9 mouse cellular contexts compared by ENCODE assay signal in genomic region chr11:116076836-116077235, GRCm38 (mm10). TPM values are rescaled to one million over a fixed set of nuclear protein-coding genes. Genes with fewer than 3 reads are reported as not detected.
DNase-seq lines count a peak whose midpoint lies in the region; ATAC-seq and TF ChIP-seq lines count a peak whose summit lies in the region.
"Had no signal": no experiment of that assay in that cellular context is flagged by ENCODE, and none has a peak within 500 bp of the region (broad histone marks: within the 10 kb centered on the region; RNA-seq: fewer than 3 reads in every experiment).

No protein-coding gene starts in this region.

- TF ChIP-seq EP300 in heart, postnatal 0 days (IDR thresholded peaks at IDR 0.05; ENCODE audit: low read depth): no peak
- peak; percentile 86 to 95 for TF ChIP-seq EP300 in MEL (IDR thresholded peaks at IDR 0.05; ENCODE audit: low read depth in 1 of 2, low read length in 2 of 2)

- no peak overlapping the region; the same call in 1 of the 2 replicates for H3K9ac ChIP-seq in heart, postnatal 0 days (replicated peaks; ENCODE audit: low read depth, low read length)
- H3K9ac ChIP-seq in MEL (ENCODE audit: control insufficient read depth, low read depth, low read length, poor library complexity, severe bottlenecking): peak overlapping the region; percentile 94
- H3K9ac ChIP-seq: midbrain, embryonic 12.5 days had no signal

- TF ChIP-seq RAD21 in MEL (IDR thresholded peaks at IDR 0.05; ENCODE audit: low read depth, low read length): no peak

- ATAC-seq in heart, postnatal 0 days (ENCODE audit: insufficient read depth, low read depth): no peak
- no peak for ATAC-seq in monocyte, adult 5-6 weeks (replicated peaks; ENCODE audit: insufficient number of reproducible peaks, low FRiP score, low TSS enrichment, poor library complexity, severe bottlenecking)

- TF ChIP-seq POLR2A in MEL (IDR thresholded peaks at IDR 0.05; ENCODE audit: control insufficient read depth in 1 of 2, insufficient read depth in 1 of 2, low read depth in 1 of 2, low read length in 2 of 2, poor library complexity in 1 of 2): peak; percentile 77 to 83; a peak in 3 of 4 replicates

- peak overlapping the region; percentile 10; the same call in 1 of the 2 replicates for H3K4me2 ChIP-seq in heart, postnatal 0 days (ENCODE audit: low read depth, low read length)
- H3K4me2 ChIP-seq: midbrain, embryonic 12.5 days had no signal

- no peaks in the 10 kb centered on the region for H3K4me1 ChIP-seq in heart, postnatal 0 days (ENCODE audit: control insufficient read depth, insufficient read depth)
- peaks cover 11 to 21% of the 10 kb centered on the region in 2 experiments for H3K4me1 ChIP-seq in MEL (ENCODE audit: control insufficient read depth in 1 of 2, insufficient read depth in 2 of 2, low read length in 2 of 2)
- peaks cover 53% of the 10 kb centered on the region for H3K4me1 ChIP-seq in limb, embryonic 10.5 days

- peak overlapping the region; percentile 19; the same call in 1 of the 2 replicates for H3K4me3 ChIP-seq in heart, postnatal 0 days (ENCODE audit: low read depth, low read length)
- peak overlapping the region; percentile 59 to 78 for H3K4me3 ChIP-seq in MEL (ENCODE audit: control insufficient read depth in 1 of 2, insufficient read depth in 1 of 2, low read depth in 2 of 2, low read length in 2 of 2)
- peak overlapping the region; percentile 48; the same call in 1 of the 2 replicates for H3K4me3 ChIP-seq in limb, embryonic 10.5 days
- H3K4me3 ChIP-seq: midbrain, embryonic 12.5 days had no signal

- 67% methylated on average over 7 of the region's 7 CpGs for WGBS in heart, postnatal 0 days
- WGBS in limb, embryonic 10.5 days: 91% methylated on average over 7 of the region's 7 CpGs

- H3K36me3 ChIP-seq in heart, postnatal 0 days (replicated peaks; ENCODE audit: control insufficient read depth, insufficient read depth, low read length): peaks cover 33% of the 10 kb centered on the region
- H3K36me3 ChIP-seq in MEL (ENCODE audit: control insufficient read depth in 1 of 2, insufficient read depth in 2 of 2, low read length in 2 of 2): peaks cover 0 to 21% of the 10 kb centered on the region in 2 experiments; a peak in 2 of 4 replicates
- H3K36me3 ChIP-seq in limb, embryonic 10.5 days: peaks cover 32% of the 10 kb centered on the region

- intact Hi-C loops in heart, postnatal 36 days (cut with DNase I): no loop called here

- H3K27me3 ChIP-seq in heart, postnatal 0 days (ENCODE audit: control insufficient read depth, insufficient read depth, low read length): no peaks in the 10 kb centered on the region
- no peaks in the 10 kb centered on the region for H3K27me3 ChIP-seq in MEL (ENCODE audit: control insufficient read depth in 1 of 2, insufficient read depth in 2 of 2, low read length in 2 of 2)
- no peaks in the 10 kb centered on the region for H3K27me3 ChIP-seq in limb, embryonic 10.5 days (ENCODE audit: low read depth, poor library complexity, severe bottlenecking)
- H3K27me3 ChIP-seq: midbrain, embryonic 12.5 days had no signal

- peaks cover 21% of the 10 kb centered on the region for H3K79me2 ChIP-seq in MEL (ENCODE audit: control insufficient read depth, insufficient read depth, low read length, poor library complexity)

- DNase-seq in heart, postnatal 0 days (ENCODE audit: low spot score): no peak
- no peak for DNase-seq in heart, postnatal 36 days
- peak; percentile 94 for DNase-seq in MEL (ENCODE audit: low read depth, low spot score)
- DNase-seq in limb, embryonic 10.5 days (ENCODE audit: low spot score): no peak
- peak; percentile 63 to 83 for DNase-seq in spleen, postnatal 4 days (ENCODE audit: low spot score in 2 of 2)
- DNase-seq in urinary bladder, adult 2 months (ENCODE audit: low spot score): no peak
- DNase-seq in urinary bladder, postnatal 10 days (ENCODE audit: low spot score): no peak

- H3K27ac ChIP-seq in heart, postnatal 0 days (ENCODE audit: low read depth): peak overlapping the region; percentile 13; the same call in 1 of the 2 replicates
- peak overlapping the region; percentile 97 for H3K27ac ChIP-seq in MEL (ENCODE audit: control insufficient read depth, low read depth, low read length)
- peak overlapping the region; percentile 78 for H3K27ac ChIP-seq in limb, embryonic 10.5 days

- no peaks in the 10 kb centered on the region for H3K9me3 ChIP-seq in heart, postnatal 0 days (replicated peaks; ENCODE audit: control insufficient read depth, low read length)
- H3K9me3 ChIP-seq in MEL (replicated peaks; ENCODE audit: insufficient read depth, low read length): no peaks in the 10 kb centered on the region
- H3K9me3 ChIP-seq in limb, embryonic 10.5 days (replicated peaks): no peaks in the 10 kb centered on the region
- H3K9me3 ChIP-seq: midbrain, embryonic 12.5 days had no signal

- no peak for TF ChIP-seq CTCF in heart, postnatal 0 days (IDR thresholded peaks at IDR 0.05; ENCODE audit: low read depth)
- TF ChIP-seq CTCF in MEL (IDR thresholded peaks at IDR 0.05 in 2 of 3, conservative IDR thresholded peaks at IDR 0.05 in 1 of 3; ENCODE audit: control insufficient read depth in 1 of 3, insufficient read depth in 1 of 3, low read depth in 2 of 3, low read length in 3 of 3, poor library complexity in 1 of 3, severe bottlenecking in 1 of 3): no peak

TF ChIP-seq in MEL, 35 proteins besides CTCF, POLR2A, EP300 and RAD21 (continues in another document):
- TF ChIP-seq GABPA (IDR thresholded peaks at IDR 0.05; ENCODE audit: low read depth, low read length): no peak
- TF ChIP-seq SIN3A (IDR thresholded peaks at IDR 0.05; ENCODE audit: low read length): peak; percentile 97
- 0 out of 2 replicates have a peak, but pooled peaks have one; percentile 20 for TF ChIP-seq CHD1 (IDR thresholded peaks at IDR 0.05; ENCODE audit: low read depth, low read length)
- TF ChIP-seq BHLHE40 (IDR thresholded peaks at IDR 0.05; ENCODE audit: borderline replicate concordance, low read depth, low read length): peak; percentile 55; the same call in 1 of the 2 replicates
- TF ChIP-seq SMC3 (IDR thresholded peaks at IDR 0.05; ENCODE audit: low read depth, low read length): no peak; the same call in 1 of the 2 replicates

RNA-seq across cellular contexts. Expression of gene Unc13d, which starts 0.9 kb away (rescaled TPM):
- 0.27 and 2.7 TPM in 2 replicates for total RNA-seq in heart, postnatal 0 days (2014; rRNA removed; ENCODE audit: low replicate concordance)
- 0.42 and 0.47 TPM in 2 replicates for polyA plus RNA-seq in heart, postnatal 0 days (2015; fragmentation: Nextera tagmentation; extraction: Ambion mirVana)
- total RNA-seq in heart, postnatal 36 days (2021): under 1 TPM; 0.41 to 0.42 TPM
- total RNA-seq in MEL (2012; rRNA removed): 146 and 176 TPM in 2 replicates
- 100 to 1,000 TPM in 1 of 2 experiments, not detected in 1; 115 TPM for polyA plus RNA-seq in MEL (2012; ENCODE audit: insufficient read depth in 1 of 2, insufficient read length in 2 of 2, low read depth in 1 of 2, low replicate concordance in 2 of 2, missing spikeins in 1 of 2)
- 2.4 and 3.7 TPM in 2 replicates for polyA plus RNA-seq in limb, embryonic 10.5 days (2016; fragmentation: Nextera tagmentation; extraction: Ambion mirVana)
- total RNA-seq in monocyte, adult 5-6 weeks (2017): 27.7 to 53.1 TPM (median 29.1 TPM) in 3 replicates
- polyA plus RNA-seq in urinary bladder, adult 2 months (2012; rRNA removed): 4.5 and 5.6 TPM in 2 replicates

RNA-seq across cellular contexts. Expression of gene Wbp2, which starts 10.0 kb away (rescaled TPM):
- total RNA-seq in heart, postnatal 0 days (2014; rRNA removed; ENCODE audit: low replicate concordance): 113 and 120 TPM in 2 replicates
- polyA plus RNA-seq in heart, postnatal 0 days (2015; fragmentation: Nextera tagmentation; extraction: Ambion mirVana): 106 and 117 TPM in 2 replicates
- total RNA-seq in heart, postnatal 36 days (2021): 100 to 1,000 TPM in 1 of 2 experiments, 10 to 100 TPM in 1; 97.0 to 106 TPM
- total RNA-seq in MEL (2012; rRNA removed): 16.5 and 19.4 TPM in 2 replicates
- 10 to 100 TPM in 1 of 2 experiments, not detected in 1; 75.8 TPM for polyA plus RNA-seq in MEL (2012; ENCODE audit: insufficient read depth in 1 of 2, insufficient read length in 2 of 2, low read depth in 1 of 2, low replicate concordance in 2 of 2, missing spikeins in 1 of 2)
- 54.8 and 56.9 TPM in 2 replicates for polyA plus RNA-seq in limb, embryonic 10.5 days (2016; fragmentation: Nextera tagmentation; extraction: Ambion mirVana)
- 59.0 to 73.8 TPM (median 62.7 TPM) in 3 replicates for total RNA-seq in monocyte, adult 5-6 weeks (2017)
- 119 and 147 TPM in 2 replicates for polyA plus RNA-seq in urinary bladder, adult 2 months (2012; rRNA removed)

RNA-seq across cellular contexts. Expression of gene Unk, which starts 46.7 kb away (rescaled TPM):
- 23.1 and 26.1 TPM in 2 replicates for total RNA-seq in heart, postnatal 0 days (2014; rRNA removed; ENCODE audit: low replicate concordance)
- 8.4 and 9.5 TPM in 2 replicates for polyA plus RNA-seq in heart, postnatal 0 days (2015; fragmentation: Nextera tagmentation; extraction: Ambion mirVana)
- total RNA-seq in heart, postnatal 36 days (2021): 1 to 10 TPM; 8.0 to 8.4 TPM
- 21.7 and 24.0 TPM in 2 replicates for total RNA-seq in MEL (2012; rRNA removed)
- polyA plus RNA-seq in MEL (2012; ENCODE audit: insufficient read depth in 1 of 2, insufficient read length in 2 of 2, low read depth in 1 of 2, low replicate concordance in 2 of 2, missing spikeins in 1 of 2): 10 to 100 TPM in 1 of 2 experiments, not detected in 1; 42.3 TPM
- 46.1 and 53.2 TPM in 2 replicates for polyA plus RNA-seq in limb, embryonic 10.5 days (2016; fragmentation: Nextera tagmentation; extraction: Ambion mirVana)
- total RNA-seq in monocyte, adult 5-6 weeks (2017): 8.3 to 18.3 TPM (median 11.6 TPM) in 3 replicates
- polyA plus RNA-seq in urinary bladder, adult 2 months (2012; rRNA removed): 23.3 and 23.7 TPM in 2 replicates

RNA-seq across cellular contexts. Expression of gene H3f3b, which starts 49.1 kb away (rescaled TPM):
- 365 and 410 TPM in 2 replicates for total RNA-seq in heart, postnatal 0 days (2014; rRNA removed; ENCODE audit: low replicate concordance)
- polyA plus RNA-seq in heart, postnatal 0 days (2015; fragmentation: Nextera tagmentation; extraction: Ambion mirVana): 518 and 561 TPM in 2 replicates
- 100 to 1,000 TPM; 136 to 158 TPM for total RNA-seq in heart, postnatal 36 days (2021)
- 451 and 498 TPM in 2 replicates for total RNA-seq in MEL (2012; rRNA removed)
- 100 to 1,000 TPM in 1 of 2 experiments, 10 to 100 TPM in 1; 96.6 to 767 TPM for polyA plus RNA-seq in MEL (2012; ENCODE audit: insufficient read depth in 1 of 2, insufficient read length in 2 of 2, low read depth in 1 of 2, low replicate concordance in 2 of 2, missing spikeins in 1 of 2)
- 1,754 and 1,985 TPM in 2 replicates for polyA plus RNA-seq in limb, embryonic 10.5 days (2016; fragmentation: Nextera tagmentation; extraction: Ambion mirVana)
- total RNA-seq in monocyte, adult 5-6 weeks (2017): 1,370 to 2,118 TPM (median 2,068 TPM) in 3 replicates
- polyA plus RNA-seq in urinary bladder, adult 2 months (2012; rRNA removed): 374 and 394 TPM in 2 replicates

RNA-seq across cellular contexts. Expression of gene Trim47, which starts 50.2 kb away (rescaled TPM):
- 89.0 and 104 TPM in 2 replicates for total RNA-seq in heart, postnatal 0 days (2014; rRNA removed; ENCODE audit: low replicate concordance)
- polyA plus RNA-seq in heart, postnatal 0 days (2015; fragmentation: Nextera tagmentation; extraction: Ambion mirVana): 42.8 and 43.9 TPM in 2 replicates
- total RNA-seq in heart, postnatal 36 days (2021): 10 to 100 TPM; 25.2 to 34.2 TPM
- total RNA-seq in MEL (2012; rRNA removed): 3.6 and 6.7 TPM in 2 replicates
- 1 to 10 TPM in 1 of 2 experiments, not detected in 1; 5.6 TPM for polyA plus RNA-seq in MEL (2012; ENCODE audit: insufficient read depth in 1 of 2, insufficient read length in 2 of 2, low read depth in 1 of 2, low replicate concordance in 2 of 2, missing spikeins in 1 of 2)
- 3.2 and 4.9 TPM in 2 replicates for polyA plus RNA-seq in limb, embryonic 10.5 days (2016; fragmentation: Nextera tagmentation; extraction: Ambion mirVana)
- not detected in 3 replicates for total RNA-seq in monocyte, adult 5-6 weeks (2017)
- polyA plus RNA-seq in urinary bladder, adult 2 months (2012; rRNA removed): 33.1 and 40.7 TPM in 2 replicates

Comparison
In these comparisons a context has a peak if more than half of its experiments do, and no peak if none do; other contexts are left out.
1. DNase-seq: peak in MEL (single experiment) and spleen, postnatal 4 days (2 of 2); none in heart, postnatal 0 days (single experiment), heart, postnatal 36 days (0 of 2), limb, embryonic 10.5 days (single experiment), urinary bladder, adult 2 months (single experiment) and urinary bladder, postnatal 10 days (single experiment).
2. H3K27ac ChIP-seq: peak in every context shown above with its lines; median percentile 97 in MEL; 78 in limb, embryonic 10.5 days; 13 in heart, postnatal 0 days.
3. Peak in every context shown above with its lines, with median percentiles within 50 percentile points of each other: H3K4me3 ChIP-seq.